Mouse (Mus musculus) hindbrain, embryonic 13.5 days (tissue): ENCODE data around the gene Galnt9. TPM values are rescaled to one million over a fixed set of nuclear protein-coding genes. Genes with fewer than 3 reads are reported as not detected.
A peak's percentile ranks its signal among the peaks of the same experiment; 100 is the strongest.

Experiments
- ATAC-seq: fragments of 200-750 bp; cut with Nextera tagmentation; 2 replicates; pipeline ENCODE4 v1.8.0; 2017; ENCODE audit warnings: moderate TSS enrichment; ENCODE audit not compliant: low FRiP score
- H3K27ac ChIP-seq: fragments of 300-500 bp; sonication (generic); 2 replicates; pipeline ENCODE4 v1.5.1; 2015; ENCODE audit warnings: inconsistent platforms, mild to moderate bottlenecking, moderate library complexity
- H3K27me3 ChIP-seq: fragments of 300-500 bp; sonication (generic); 2 replicates; pipeline ENCODE4 v1.6.1; 2015; ENCODE audit warnings: mild to moderate bottlenecking, inconsistent platforms
- H3K36me3 ChIP-seq: fragments of 300-500 bp; sonication (generic); 2 replicates; pipeline ENCODE4 v1.6.1; 2015; ENCODE audit warnings: mild to moderate bottlenecking, inconsistent platforms
- H3K4me1 ChIP-seq: fragments of 300-500 bp; sonication (generic); replicated peaks from 2 replicates; pipeline ENCODE4 v1.6.1; 2015; ENCODE audit warnings: inconsistent platforms
- H3K4me2 ChIP-seq: fragments of 300-500 bp; sonication (generic); 2 replicates; pipeline ENCODE4 v1.6.1; 2015; ENCODE audit warnings: inconsistent platforms, mild to moderate bottlenecking, moderate library complexity
- H3K4me3 ChIP-seq: fragments of 300-500 bp; sonication (generic); 2 replicates; pipeline ENCODE4 v1.5.1; 2015; ENCODE audit warnings: mild to moderate bottlenecking, inconsistent platforms
- H3K9ac ChIP-seq: fragments of 300-500 bp; sonication (generic); 2 replicates; pipeline ENCODE4 v1.6.1; 2015; ENCODE audit warnings: mild to moderate bottlenecking, inconsistent platforms
- H3K9me3 ChIP-seq: fragments of 300-500 bp; sonication (generic); 2 replicates; pipeline ENCODE4 v1.6.1; 2016; ENCODE audit warnings: inconsistent platforms
- WGBS: fragments of 180-500 bp; shearing (Covaris S2); methylation state at CpG from one replicate; pipeline ENCODE4 v1.1.7; 2015; 5-methylcytosine and 5-hydroxymethylcytosine counted together
- polyA plus RNA-seq: library from polyadenylated mRNA; unstranded; fragments of >200 nt; fragmentation: Nextera tagmentation; extraction: Ambion mirVana; gene quantifications from 2 replicates; pipeline ENCODE4 v1.2.1, GENCODE M21; 2015

The Galnt9 gene
- 15.5 and 16.1 TPM in 2 replicates for polyA plus RNA-seq

DNA sequence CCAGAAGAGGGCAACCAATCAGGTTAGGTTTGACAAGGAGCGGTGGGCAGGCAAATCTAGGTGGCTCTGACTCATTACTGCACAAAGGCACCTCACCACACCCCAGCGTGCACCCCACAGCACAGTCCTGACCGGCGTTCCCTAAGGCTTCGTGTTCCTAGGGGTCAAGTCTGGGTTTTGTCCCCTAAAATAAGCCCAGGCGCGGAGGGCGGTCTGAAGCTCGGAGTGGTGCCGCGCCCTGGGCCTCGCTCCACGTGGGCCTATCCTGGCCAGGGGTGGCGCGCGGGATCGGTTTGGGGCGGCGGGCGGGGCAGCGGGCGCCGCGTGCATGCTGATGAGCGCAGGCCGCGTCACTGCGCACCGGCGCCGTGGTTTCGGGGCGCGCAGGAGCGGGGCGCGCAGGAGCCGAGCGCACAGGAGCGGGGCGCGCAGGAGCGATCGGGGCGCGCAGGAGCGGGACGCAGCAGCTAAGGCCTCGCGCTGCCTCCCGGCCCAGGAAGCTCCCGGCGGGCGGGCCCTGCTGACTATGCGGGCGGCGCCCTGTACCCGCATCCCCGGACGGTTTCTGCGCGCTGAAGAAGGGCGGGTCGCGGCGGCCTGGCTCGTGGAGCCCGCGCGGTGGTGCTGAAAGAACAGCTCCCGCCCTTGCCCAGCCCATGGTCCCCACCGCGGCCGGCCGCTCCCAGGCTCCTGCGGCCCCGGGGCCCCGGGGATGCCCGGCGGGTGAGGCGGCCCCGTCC lies at the start of gene Galnt9:
Gene Galnt9, plus strand, starts transcription at position 405 of the 740 bp plus-strand sequence.
- peak; percentile 86 for ATAC-seq
- Histone ChIP-seq H3K4me3 (peak within 1 kb of the TSS; percentile 62), H3K4me1 (peaks cover 49% of the 10 kb centered on the region), H3K27me3 (peaks cover 70% of the 10 kb centered on the region), H3K9ac (peak within 1 kb of the TSS; percentile 83), H3K4me2 (peak within 1 kb of the TSS; percentile 74), H3K9me3 (no peaks in the 10 kb centered on the region), H3K27ac (peak within 1 kb of the TSS; percentile 82), H3K36me3 (no peaks in the 10 kb centered on the region)
- under 1% methylated on average over 69 of the region's 82 CpGs for WGBS

DNA sequence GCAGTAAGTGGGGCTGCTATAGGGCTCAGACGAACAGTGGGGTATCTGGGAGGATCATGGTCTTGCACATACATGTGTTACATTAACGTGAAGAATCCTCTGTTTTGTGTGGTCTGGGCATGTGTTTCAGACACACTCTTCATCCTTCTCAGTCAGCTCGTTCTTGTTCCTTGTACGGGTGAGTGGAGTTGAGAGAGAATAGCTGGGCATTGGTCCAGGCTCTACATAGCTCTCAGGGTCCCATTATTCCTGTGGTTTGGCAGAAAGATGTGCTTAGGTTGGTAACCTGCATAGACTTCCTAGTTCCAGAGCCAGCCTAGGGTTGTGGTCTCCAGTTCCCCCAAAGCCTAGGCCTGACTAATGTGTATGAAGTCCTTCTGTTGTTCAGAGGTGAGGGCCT lies 49.8 kb upstream of the Galnt9 start:
- H3K27ac ChIP-seq: peak overlapping the region; percentile 55
- peaks cover 3% of the 10 kb centered on the region; the same call in 1 of the 2 replicates for H3K27me3 ChIP-seq
- H3K4me1 ChIP-seq: peaks cover 32% of the 10 kb centered on the region
- H3K4me2 ChIP-seq: peak overlapping the region; percentile 17
- ATAC-seq: no peak
- 54% methylated on average over 4 of the region's 4 CpGs for WGBS
- H3K9ac ChIP-seq: no peak overlapping the region; the same call in 1 of the 2 replicates
- H3K9me3 ChIP-seq: no peaks in the 10 kb centered on the region
- H3K36me3 ChIP-seq: no peaks in the 10 kb centered on the region
- no peak overlapping the region for H3K4me3 ChIP-seq

DNA sequence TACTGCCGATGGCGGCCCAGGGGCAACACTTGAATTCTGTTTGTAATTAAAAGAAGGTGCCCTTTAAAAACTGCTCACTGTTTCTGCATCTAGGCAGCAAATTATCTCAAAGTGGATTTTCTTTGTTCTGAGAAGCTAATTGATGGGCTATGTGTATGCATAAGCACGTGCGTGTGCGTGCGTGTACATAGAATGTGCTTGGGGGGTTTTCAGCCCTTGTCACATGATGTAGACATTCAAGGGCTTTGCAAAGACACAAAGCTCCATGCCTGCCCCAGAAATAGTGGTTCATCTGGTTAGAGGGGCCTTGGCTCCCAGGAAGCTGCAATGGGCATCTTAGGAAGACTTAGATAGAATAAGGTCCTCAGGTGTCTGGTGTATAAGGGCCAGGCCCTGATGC lies 49.1 kb upstream of the Galnt9 start:
- Histone ChIP-seq H3K27me3 (peaks cover 3% of the 10 kb centered on the region; the same call in 1 of the 2 replicates), H3K9ac (no peak overlapping the region), H3K27ac (no peak overlapping the region), H3K4me2 (no peak overlapping the region), H3K4me3 (no peak overlapping the region), H3K9me3 (no peaks in the 10 kb centered on the region), H3K36me3 (no peaks in the 10 kb centered on the region), H3K4me1 (peaks cover 32% of the 10 kb centered on the region)
- 75% methylated on average over 6 of the region's 6 CpGs for WGBS
- no peak for ATAC-seq

DNA sequence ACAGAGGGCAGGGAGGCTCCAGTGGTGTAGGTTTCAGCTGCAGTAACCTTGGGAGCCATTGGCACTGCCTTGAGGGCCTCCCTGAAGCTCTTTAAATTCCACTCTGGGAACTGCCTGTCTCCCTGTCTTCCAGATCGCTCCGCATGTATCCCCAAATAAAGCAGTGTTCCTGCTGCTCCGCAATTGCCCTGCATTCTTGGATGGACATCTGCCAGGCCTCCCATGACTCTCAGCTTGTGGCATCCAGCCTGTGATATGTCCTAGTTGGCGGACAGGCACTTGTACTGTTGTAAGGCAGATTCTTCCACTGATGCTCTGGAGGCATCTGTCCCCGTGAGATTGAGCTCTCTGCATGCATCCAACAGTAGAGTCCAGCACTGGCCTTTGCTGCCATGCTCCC lies 46.6 kb upstream of the Galnt9 start:
- WGBS: 73% methylated on average over 5 of the region's 5 CpGs

DNA sequence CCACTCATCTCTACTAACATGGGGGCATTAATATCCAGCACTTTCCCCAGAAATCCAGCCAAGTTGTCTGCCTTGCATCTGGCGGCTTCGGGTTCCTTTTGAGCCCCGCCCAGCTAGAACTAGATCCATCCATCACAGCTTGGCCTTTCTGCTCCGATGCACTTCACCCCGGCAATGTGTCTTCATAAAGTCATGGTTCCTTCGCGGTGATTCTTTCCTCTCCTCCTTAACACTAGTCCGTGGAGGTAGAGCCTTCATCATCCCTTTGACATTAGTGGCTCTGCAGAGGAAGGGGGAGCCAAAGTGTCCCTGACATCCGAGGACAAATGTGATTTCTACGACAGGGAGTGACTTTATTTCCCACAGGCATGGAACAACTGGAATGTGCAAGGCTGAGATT lies 46.1 kb upstream of the Galnt9 start:
- Histone ChIP-seq H3K27ac (no peak overlapping the region), H3K9ac (peak overlapping the region; percentile 43; the same call in 1 of the 2 replicates), H3K36me3 (no peaks in the 10 kb centered on the region), H3K4me1 (peaks cover 37% of the 10 kb centered on the region), H3K4me3 (no peak overlapping the region), H3K4me2 (no peak overlapping the region), H3K27me3 (peaks cover 8% of the 10 kb centered on the region; the same call in 1 of the 2 replicates), H3K9me3 (no peaks in the 10 kb centered on the region)
- ATAC-seq: no peak
- WGBS: 28% methylated on average over 10 of the region's 10 CpGs

More for the DNA sequence above, 46.6 kb upstream of the Galnt9 start:
- Histone ChIP-seq H3K9me3 (no peaks in the 10 kb centered on the region), H3K4me2 (no peak overlapping the region), H3K27ac (no peak overlapping the region), H3K4me1 (peaks cover 37% of the 10 kb centered on the region), H3K9ac (no peak overlapping the region), H3K4me3 (no peak overlapping the region), H3K36me3 (no peaks in the 10 kb centered on the region), H3K27me3 (peaks cover 8% of the 10 kb centered on the region; the same call in 1 of the 2 replicates)
- ATAC-seq: no peak

DNA sequence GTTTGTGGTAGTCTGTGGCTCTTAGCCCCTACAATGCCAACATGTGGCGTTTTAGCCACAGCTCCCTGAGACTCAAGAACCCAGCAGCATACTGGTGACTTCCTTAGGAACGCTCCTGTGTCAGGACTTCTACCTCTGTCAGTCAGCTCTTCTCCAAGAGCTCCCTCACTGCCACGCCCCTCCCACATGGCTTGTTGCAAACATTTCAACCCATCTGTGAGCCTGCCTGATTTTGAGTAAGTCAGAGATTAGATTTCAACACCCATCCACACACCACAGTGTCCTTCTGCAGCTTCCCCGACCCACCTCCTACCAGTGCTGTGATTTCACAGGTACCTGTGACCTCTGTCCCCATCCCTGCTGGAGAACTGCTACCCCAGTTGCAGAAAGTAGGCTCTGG lies 43.9 kb upstream of the Galnt9 start:
- Histone ChIP-seq H3K4me2 (no peak overlapping the region), H3K27me3 (peaks cover 8% of the 10 kb centered on the region; the same call in 1 of the 2 replicates), H3K4me1 (peaks cover 26% of the 10 kb centered on the region), H3K36me3 (no peaks in the 10 kb centered on the region), H3K4me3 (no peak overlapping the region), H3K27ac (no peak overlapping the region), H3K9ac (no peak overlapping the region), H3K9me3 (no peaks in the 10 kb centered on the region)
- no peak for ATAC-seq
- 72% methylated on average over 4 of the region's 4 CpGs for WGBS

DNA sequence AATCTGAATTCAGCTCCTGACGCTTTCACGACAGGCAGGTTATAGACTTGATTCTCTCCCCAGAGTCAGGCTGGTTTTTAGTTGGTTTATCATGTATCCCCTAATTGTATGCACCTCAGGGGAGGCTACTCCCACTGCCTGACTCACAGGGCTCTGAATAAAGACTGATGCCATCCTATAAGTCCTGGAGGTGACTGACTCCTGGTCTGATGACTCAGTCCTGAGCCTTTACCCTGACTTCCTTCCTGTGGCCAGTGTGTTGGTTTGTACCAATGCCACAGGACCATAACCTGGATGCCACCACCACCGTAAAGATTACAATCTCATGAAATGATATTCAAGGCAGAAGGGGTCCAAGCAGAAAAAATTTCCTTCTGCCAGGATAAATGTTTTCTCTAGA lies 40.8 kb upstream of the Galnt9 start:
- ATAC-seq: no peak
- peaks cover 8% of the 10 kb centered on the region; the same call in 1 of the 2 replicates for H3K27me3 ChIP-seq
- H3K4me1 ChIP-seq: peaks cover 23% of the 10 kb centered on the region
- H3K36me3 ChIP-seq: no peaks in the 10 kb centered on the region
- WGBS: 91% methylated on average over 3 of the region's 3 CpGs
- H3K9ac ChIP-seq: no peak overlapping the region
- H3K4me3 ChIP-seq: no peak overlapping the region
- no peak overlapping the region for H3K4me2 ChIP-seq
- no peaks in the 10 kb centered on the region for H3K9me3 ChIP-seq
- no peak overlapping the region for H3K27ac ChIP-seq

DNA sequence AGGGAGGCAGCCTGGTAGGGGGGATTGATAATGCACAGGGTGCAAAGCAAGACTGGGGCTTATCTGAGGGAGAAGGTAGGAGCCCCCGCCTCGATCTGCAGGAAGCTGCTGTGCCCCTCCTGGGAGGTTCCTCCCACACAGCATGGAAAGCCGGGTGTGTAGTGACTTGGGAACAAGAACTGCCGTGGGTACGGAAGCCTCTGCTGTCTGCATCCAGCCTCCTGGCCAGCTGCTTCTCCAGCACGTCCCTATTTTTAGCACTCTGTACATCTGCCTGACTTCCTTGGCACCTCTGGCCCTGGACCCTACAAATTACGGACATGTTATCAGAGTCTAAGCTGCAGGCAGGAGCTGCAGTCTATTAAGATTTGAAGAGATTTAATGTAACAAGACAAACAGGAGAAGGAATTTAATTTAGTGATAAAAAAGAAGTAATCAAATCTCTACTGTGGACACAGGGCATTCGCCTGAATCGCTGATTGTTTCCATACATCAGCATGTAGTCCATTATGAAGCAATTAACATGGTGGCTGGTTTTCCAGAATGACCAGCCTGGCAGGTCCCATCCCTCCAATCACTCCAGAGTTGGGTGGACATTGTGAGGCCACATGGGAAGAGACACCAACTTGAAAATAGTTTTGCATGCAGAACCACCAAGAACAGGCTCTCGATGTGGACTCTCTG lies 38.4 kb upstream of the Galnt9 start:
- Histone ChIP-seq H3K36me3 (no peaks in the 10 kb centered on the region), H3K27ac (no peak overlapping the region), H3K9ac (no peak overlapping the region), H3K27me3 (0 out of 2 replicates have a peak, but pooled peaks cover 6% of the 10 kb centered on the region), H3K4me2 (no peak overlapping the region), H3K4me3 (no peak overlapping the region), H3K9me3 (no peaks in the 10 kb centered on the region), H3K4me1 (peaks cover 14% of the 10 kb centered on the region)
- WGBS: 39% methylated on average over 10 of the region's 10 CpGs
- no peak for ATAC-seq

DNA sequence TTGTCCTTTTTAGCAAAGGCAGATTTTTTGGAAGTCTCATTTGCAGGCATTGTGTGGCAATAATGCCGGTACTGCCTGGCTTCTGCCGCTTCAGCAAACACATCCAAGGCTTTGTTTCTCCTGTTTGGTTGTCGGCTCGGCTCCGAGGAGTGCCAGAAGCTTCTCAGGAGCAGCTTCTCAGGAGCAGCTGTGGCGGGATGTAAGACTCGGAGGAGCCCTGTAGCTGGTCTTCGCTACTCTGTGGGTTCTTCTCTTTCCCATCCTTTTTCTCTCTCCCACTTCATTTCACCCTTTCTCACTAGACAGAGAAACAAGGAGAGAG lies 37.9 kb upstream of the Galnt9 start:
- no peaks in the 10 kb centered on the region for H3K9me3 ChIP-seq
- ATAC-seq: no peak
- 0 out of 2 replicates have a peak, but pooled peaks cover 4% of the 10 kb centered on the region for H3K27me3 ChIP-seq
- no peak overlapping the region for H3K4me2 ChIP-seq
- H3K4me1 ChIP-seq: peaks cover 13% of the 10 kb centered on the region
- no peak overlapping the region for H3K27ac ChIP-seq
- no peak overlapping the region for H3K9ac ChIP-seq
- 28% methylated on average over 8 of the region's 8 CpGs for WGBS
- H3K36me3 ChIP-seq: no peaks in the 10 kb centered on the region
- no peak overlapping the region for H3K4me3 ChIP-seq

DNA sequence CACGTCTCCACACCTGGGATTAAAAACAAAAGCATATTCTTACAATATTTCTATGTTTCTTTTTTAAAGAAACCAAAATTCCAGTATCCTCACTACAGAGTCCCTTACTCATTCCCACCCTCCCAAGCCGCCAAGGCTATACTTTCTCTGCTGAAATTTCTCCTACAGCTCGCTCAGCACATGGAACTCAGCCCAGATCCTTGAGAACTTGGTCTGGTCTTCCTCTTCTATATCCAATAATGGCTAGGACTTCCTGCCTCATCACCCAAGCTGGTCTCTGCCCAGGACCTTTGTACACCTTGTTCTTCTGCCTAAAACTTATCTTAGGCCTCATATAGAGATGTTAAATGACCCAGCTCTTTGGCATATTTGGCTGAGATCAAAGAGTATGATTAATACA lies 37.3 kb upstream of the Galnt9 start:
- Histone ChIP-seq H3K27ac (no peak overlapping the region), H3K9me3 (no peaks in the 10 kb centered on the region), H3K36me3 (no peaks in the 10 kb centered on the region), H3K27me3 (no peaks in the 10 kb centered on the region), H3K4me1 (peaks cover 13% of the 10 kb centered on the region), H3K4me2 (no peak overlapping the region), H3K4me3 (no peak overlapping the region), H3K9ac (no peak overlapping the region)
- ATAC-seq: no peak
- WGBS: 77% methylated on average over 3 of the region's 3 CpGs

DNA sequence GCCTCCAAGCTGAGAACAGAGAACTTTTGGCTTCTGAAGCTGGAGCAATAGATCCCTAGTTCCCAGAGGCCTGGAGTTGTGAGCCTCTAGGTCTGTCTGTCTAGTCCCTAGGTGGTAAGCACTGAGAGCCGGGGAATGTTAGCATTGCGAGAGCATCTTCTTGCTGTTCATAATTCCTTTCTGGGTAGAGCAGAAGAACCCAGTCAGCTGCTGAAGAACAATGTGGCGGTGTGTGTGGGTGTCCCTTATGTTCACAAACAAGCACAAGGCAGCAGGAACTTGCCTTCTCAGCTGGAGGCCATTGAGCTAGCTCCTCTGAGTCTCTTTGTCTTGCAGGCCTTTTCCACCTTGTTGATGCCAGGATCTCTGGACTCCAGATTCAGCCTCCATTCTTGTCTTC lies 36.2 kb upstream of the Galnt9 start:
- H3K4me1 ChIP-seq: peaks cover 13% of the 10 kb centered on the region
- no peak overlapping the region for H3K9ac ChIP-seq
- H3K27ac ChIP-seq: no peak overlapping the region
- H3K36me3 ChIP-seq: no peaks in the 10 kb centered on the region
- H3K4me2 ChIP-seq: no peak overlapping the region
- ATAC-seq: no peak
- H3K27me3 ChIP-seq: no peaks in the 10 kb centered on the region
- WGBS: 84% methylated on average over 3 of the region's 3 CpGs
- H3K9me3 ChIP-seq: no peaks in the 10 kb centered on the region
- no peak overlapping the region for H3K4me3 ChIP-seq

DNA sequence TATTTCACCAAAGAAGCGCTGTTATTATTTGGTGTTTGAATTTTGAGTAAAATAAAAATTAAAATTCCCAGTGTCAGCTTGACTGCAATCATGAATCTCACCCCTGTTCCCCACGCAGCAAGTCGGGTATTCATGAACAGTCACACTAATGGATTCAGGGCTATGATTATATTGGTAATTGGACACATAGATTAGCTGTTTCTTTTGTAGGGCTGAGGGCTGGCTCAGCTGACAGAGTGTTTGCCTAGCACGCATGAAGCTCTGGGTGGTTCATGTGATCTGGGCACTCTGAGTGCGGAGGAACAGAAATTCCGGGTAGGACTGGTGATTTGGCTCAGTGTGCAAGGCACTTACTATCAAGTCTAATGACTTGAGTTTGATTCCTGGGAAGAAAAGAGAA lies 33.8 kb upstream of the Galnt9 start:
- no peak overlapping the region for H3K4me2 ChIP-seq
- H3K36me3 ChIP-seq: no peaks in the 10 kb centered on the region
- no peak overlapping the region for H3K4me3 ChIP-seq
- 77% methylated on average over 6 of the region's 6 CpGs for WGBS
- no peak overlapping the region for H3K27ac ChIP-seq
- H3K27me3 ChIP-seq: 0 out of 2 replicates have a peak, but pooled peaks cover 5% of the 10 kb centered on the region
- no peaks in the 10 kb centered on the region for H3K9me3 ChIP-seq
- ATAC-seq: no peak
- peaks cover 12% of the 10 kb centered on the region for H3K4me1 ChIP-seq
- H3K9ac ChIP-seq: no peak overlapping the region
